Mouse (Mus musculus) T-helper 2 cell (primary cell): ENCODE measurements around the gene Mto1.

Experiments
- in situ Hi-C: fragments of 300-600 bp; cut with MboI, MseI; formaldehyde crosslinking; loops from one replicate; pipeline ENCODE4 v1.15.1; 2025; ENCODE audit warnings: high pct_unique_total_duplicates

Gene Mto1

DNA sequence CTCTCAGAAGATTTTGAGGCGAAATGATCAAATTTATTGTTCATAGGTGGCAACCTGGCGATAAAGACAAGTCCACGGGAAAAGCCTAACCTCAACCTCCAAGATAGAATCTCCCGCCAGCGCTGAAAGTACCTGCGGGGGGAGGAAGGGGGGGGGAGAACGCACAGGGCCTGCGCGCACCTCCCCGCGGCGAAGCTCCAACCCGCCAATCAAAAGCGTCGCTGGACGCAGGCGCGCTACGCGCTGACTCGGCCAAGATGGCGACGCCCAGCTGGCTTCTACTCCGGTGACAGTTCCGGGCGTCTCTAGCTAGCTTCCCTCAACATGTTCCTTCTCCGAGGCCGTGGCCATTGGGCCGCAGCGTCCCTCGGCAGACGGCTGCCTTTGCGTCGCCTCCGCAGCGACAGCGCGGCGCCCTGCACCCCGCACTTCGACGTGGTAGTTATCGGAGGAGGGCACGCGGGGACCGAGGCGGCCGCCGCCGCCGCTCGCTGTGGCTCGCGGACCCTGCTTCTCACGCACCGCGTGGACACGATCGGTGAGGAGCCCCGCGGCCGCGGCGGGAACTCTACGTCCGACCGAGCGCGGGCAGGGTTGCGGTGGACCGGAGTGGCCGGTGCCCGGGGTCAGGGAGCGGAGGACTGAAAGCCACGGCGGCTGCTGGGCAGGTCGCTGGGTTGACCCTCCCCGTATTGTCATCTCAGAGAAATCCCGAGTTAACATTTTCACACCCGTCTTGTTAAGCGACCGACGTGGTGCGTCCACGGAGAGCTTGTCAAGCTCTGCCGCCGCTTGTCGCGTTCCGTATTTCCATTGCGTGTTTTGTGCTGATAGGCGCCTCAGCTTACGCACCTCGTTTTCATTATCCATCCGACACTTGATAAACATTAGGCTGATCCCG is at the start of gene Mto1, which contains the start of gene Gm17324:
TSS of gene Mto1 (plus strand) at position 236 of the 901 bp plus-strand sequence.
TSS of gene Gm17324 (minus strand) at position 814 of the 901 bp plus-strand sequence.
- in situ Hi-C loops, result loop anchor here (5.0 kb wide), 1 partner anchor 79 kb away; no protein-coding TSS in a partner anchor

GRCm38 (mm10) chr9:78400570-78400969 is 47.4 kb upstream of the Mto1 start:
- in situ Hi-C loops, result no loop called here

- in situ Hi-C loops, result no loop called here
Measured at GRCm38 (mm10) chr9:78401596-78401995, 46.4 kb upstream of the Mto1 start.

- in situ Hi-C loops, result no loop called here
Measured at GRCm38 (mm10) chr9:78427362-78427781, 20.6 kb upstream of the Mto1 start.

DNA sequence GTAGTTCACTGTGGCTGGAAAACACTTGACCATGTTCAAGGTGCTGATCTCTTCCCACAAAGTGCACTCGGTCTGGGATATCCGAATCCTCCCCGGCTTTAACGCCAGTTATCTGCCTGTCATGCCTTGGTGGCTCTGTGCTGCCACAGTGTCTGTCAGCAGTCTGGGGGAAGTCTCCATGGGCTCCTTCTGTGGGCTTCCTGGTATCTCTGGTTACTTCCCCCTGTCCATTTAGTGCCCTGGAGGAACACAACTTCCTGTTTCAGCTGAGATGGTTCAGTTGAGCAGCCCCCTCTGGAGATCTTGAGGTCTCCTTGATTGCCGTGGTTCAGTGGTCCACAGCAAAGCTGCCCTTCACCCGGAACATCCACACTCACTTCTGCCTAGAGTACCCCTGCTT is 19.8 kb upstream of the Mto1 start:
- in situ Hi-C loops, result no loop called here

DNA sequence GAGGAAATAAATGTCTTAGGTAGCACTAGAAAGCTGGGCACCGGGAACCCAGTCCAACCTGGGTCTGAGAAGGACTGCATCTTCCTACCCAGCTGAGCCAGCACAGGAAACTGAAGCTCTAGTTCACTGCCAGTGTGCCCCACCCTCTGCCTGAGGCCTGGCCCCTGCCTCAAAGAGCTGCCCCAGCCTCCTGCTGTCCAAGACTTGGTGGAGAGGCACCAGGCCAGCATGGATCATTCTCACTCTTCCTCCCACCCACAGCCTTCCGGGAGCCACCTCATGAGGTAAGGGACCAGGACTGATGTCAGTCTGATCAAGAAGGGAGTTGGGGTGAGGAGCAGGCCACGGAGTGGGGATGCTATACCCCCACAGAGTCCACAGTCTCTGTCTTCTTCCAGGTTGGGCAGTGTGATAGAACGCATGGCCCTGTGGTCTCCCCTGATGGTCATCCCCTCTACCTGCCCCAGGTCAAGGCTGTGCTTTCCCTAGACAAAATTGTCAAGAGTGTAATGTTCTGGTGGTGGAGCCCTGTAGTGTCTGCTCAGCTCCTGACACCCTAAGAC is 19.1 kb upstream of the Mto1 start:
- in situ Hi-C loops, result no loop called here

DNA sequence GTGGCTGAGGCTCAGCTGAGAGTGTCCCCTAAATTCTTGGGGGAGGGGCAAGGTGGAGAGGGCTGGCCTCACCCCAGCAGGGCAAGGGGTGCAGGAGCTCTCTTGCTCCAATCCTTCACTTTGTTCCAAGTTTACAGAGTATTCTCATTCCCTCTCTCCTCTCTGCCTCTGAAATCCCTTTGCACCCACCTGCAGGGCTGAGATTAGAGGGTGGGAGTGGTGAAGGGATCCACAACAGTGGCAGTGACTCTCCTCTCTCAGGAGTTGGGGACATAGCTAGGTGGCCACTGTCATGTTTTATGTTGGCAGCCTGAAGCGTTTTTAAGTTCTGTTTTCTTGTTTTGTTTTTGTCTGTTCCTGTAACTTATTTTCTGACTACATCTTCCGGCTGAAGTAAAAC is 18.5 kb upstream of the Mto1 start:
- in situ Hi-C loops, result no loop called here

DNA sequence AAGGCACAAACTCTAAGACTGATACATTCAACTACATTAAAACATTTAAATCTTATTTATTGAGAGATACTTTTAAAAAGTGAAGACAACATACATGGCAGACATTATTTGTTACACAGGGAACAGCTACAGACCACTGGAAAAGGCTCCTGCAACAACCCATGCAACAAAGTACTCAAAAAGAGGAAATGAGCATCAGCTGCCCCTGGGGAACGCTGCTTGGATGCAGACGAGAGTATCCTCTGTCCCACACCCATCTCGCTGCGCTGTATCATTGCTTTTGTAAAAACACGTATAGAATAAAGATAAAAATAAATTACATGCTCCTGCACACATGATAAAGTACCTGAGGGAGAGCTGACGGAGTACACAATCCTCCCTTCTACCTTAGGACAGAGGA is 17.5 kb upstream of the Mto1 start:
- in situ Hi-C loops, result no loop called here

- in situ Hi-C loops, result no loop called here
Measured at GRCm38 (mm10) chr9:78432471-78432870, 15.5 kb upstream of the Mto1 start.

- in situ Hi-C loops, result no loop called here
Measured at GRCm38 (mm10) chr9:78439426-78439825, 8.6 kb upstream of the Mto1 start.

GRCm38 (mm10) chr9:78442237-78442578 is 5.8 kb upstream of the Mto1 start:
- in situ Hi-C loops, result no loop called here

- in situ Hi-C loops, result no loop called here
Measured at GRCm38 (mm10) chr9:78442579-78443392, 5.2 kb upstream of the Mto1 start, which contains the start of gene Cgas. Gene Cgas, minus strand, starts transcription at chr9:78443237.

- in situ Hi-C loops, result loop anchor here (5.0 kb wide), 1 partner anchor 80 kb away; no protein-coding TSS in a partner anchor
Measured at GRCm38 (mm10) chr9:78447606-78447972, 419 bp upstream of the Mto1 start.

DNA sequence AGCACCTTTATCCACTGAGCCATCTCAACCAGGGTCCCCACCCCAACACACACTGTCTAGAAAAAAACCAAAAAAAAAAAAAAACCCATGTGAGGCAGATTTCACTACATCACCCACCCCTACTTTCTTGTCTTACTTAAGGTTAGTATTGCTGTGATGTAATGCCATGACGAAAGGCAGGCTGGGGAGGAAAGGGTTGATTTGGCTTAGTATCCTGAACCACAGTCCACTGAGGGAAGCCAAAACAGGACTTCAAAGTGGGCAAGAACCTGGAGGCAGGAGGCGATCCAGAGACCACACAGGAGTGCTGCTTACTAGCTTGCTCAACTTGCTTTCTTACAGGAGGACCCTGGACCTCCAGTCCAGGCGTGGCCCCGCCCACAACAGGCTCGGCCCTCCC is 2.4 kb downstream of the Mto1 start:
- in situ Hi-C loops, result no loop called here

DNA sequence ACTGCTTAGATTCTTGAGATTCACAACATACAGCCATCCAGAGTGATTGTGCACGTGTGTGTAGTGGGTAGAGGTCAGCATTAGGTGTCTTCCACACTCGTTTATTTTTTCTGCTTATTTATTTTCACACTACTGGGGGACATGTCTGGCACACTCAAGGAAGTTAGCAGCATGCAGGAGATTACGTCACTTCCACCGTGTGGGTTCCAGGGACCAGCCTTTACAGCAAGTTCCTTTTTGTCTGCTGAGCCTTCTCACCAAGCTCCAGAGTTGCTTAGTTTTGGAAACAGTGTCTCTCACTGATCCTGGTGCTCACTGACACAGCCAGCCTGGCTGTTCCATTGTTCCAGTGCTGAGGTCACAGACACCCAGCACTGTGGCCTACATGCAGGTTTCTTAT is 3.4 kb downstream of the Mto1 start:
- in situ Hi-C loops, result no loop called here

DNA sequence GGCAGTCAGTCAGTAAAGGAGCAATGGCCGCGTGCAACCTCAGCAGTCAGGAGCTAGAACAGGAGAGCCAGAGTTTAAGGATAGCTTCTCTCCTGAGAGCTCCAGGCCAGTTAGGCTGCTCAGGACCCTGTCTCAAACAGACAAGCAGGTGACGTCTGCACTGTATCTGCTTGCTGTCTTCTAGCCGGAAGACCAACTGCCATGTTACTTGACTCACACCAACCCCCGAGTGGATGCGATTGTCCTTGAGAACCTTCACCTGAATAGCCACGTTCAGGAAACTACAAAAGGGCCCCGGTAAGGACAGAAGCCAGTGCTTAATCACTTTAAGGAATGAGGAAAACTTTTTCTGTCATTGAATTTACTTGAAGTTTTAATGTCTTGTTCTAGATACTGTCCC is 9.0 kb downstream of the Mto1 start:
- in situ Hi-C loops, result no loop called here

- in situ Hi-C loops, result no loop called here
Measured at GRCm38 (mm10) chr9:78463337-78463736, 15.3 kb downstream of the Mto1 start.

DNA sequence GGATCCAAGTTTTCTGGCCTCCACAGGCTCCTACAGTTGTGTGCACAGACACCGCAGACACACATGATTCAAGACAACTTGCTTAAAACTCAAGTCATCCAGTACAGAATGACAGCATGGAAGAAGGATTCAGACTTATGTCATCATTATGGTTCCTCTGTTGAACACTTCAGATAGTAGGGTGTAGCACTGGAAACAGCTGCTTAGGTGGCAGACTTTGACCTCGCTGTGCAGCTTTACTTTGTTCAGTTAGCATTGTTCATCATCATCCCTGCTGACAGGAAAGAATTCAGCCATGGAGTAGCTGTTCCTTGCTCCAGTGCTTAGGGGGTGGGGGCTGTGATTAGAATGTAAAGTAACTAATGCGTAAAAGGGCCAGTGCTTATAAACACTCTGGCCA is 17.7 kb downstream of the Mto1 start:
- in situ Hi-C loops, result no loop called here

GRCm38 (mm10) chr9:78473588-78473987 is 25.6 kb downstream of the Mto1 start:
- in situ Hi-C loops, result no loop called here

GRCm38 (mm10) chr9:78474270-78474669 is 26.3 kb downstream of the Mto1 start:
- in situ Hi-C loops, result no loop called here

DNA sequence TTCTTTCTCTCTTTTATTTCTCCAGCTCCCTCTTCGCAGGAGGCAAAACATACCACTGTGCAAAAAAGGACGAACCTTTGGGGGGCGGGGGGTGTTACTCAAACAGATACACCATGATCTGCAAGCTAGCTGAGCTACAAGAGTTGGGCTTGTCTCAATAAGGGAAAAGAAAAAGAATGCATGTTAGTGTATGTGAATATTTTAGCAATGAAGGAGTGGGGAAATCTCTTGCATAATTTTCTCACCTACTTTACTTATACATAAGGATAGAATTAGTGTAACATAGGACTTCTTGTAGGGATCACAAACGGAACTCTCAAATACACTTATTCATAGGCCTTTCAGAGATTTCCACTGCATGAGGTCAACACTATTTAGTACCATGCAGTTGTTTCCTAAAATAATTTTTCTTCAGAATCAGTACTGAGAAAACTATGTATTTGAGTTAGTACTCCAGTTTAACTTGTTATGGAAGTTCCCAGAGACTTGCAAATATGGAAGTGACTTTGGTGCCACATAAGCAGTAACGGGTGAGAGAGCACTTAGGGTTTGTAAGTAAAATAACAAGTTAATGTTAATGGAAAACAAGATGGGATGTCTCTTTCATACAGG is 26.9 kb downstream of the Mto1 start:
- in situ Hi-C loops, result no loop called here

DNA sequence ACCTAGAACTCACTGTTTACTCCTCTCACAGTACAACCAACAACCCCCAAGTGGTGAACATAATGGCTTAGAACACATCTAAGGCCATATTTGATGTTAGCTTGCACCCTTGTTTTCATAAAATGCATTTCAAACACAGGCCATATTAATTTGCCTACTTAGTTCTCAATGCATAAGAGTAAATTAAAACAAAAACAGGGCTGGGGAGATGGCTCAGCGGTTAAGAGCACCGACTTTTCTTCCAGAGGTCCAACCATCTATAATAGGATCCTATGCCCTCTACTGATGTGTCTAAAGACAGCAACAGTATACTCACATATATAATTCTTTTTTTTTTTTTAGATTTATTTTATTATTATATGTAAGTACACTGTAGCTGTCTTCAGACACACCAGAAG is 27.4 kb downstream of the Mto1 start:
- in situ Hi-C loops, result no loop called here
